Mouse (Mus musculus) urinary bladder, postnatal 14 days (tissue): ENCODE data around the gene Fbxw27.
"Not testable (repeated sequence)": the region's sequence is repeated elsewhere in the genome, so short reads cannot be mapped to it uniquely, and the experiment has no call there.

Experiments
- DNase-seq: peaks from one replicate; pipeline ENCODE4 v3.0.0; 2021; ENCODE audit warnings: low spot score

Fbxw27 gene

GRCm38 (mm10) chr9:109790570-109790969 is at the start of gene Fbxw27:
Gene Fbxw27, minus strand, starts transcription at chr9:109790670.
- not testable (repeated sequence) for DNase-seq

- DNase-seq = no peak
Observed at GRCm38 (mm10) chr9:109833088-109833412, 42.6 kb upstream of the Fbxw27 start.

- DNase-seq = peak; percentile 84
Observed at GRCm38 (mm10) chr9:109832391-109833087, 42.1 kb upstream of the Fbxw27 start, which contains the start of gene Nme6. Gene Nme6, plus strand, starts transcription at chr9:109832749.

- no peak for DNase-seq
Observed at GRCm38 (mm10) chr9:109826181-109826580, 35.7 kb upstream of the Fbxw27 start.

- DNase-seq = no peak
Observed at GRCm38 (mm10) chr9:109825739-109826138, 35.3 kb upstream of the Fbxw27 start.

GRCm38 (mm10) chr9:109816341-109816740 is 25.9 kb upstream of the Fbxw27 start:
- DNase-seq = peak; percentile 5

- no peak for DNase-seq
Observed at GRCm38 (mm10) chr9:109813424-109813823, 23.0 kb upstream of the Fbxw27 start.

GRCm38 (mm10) chr9:109811980-109812379 is 21.5 kb upstream of the Fbxw27 start, which contains the start of gene Spink8:
Gene Spink8, plus strand, starts transcription at chr9:109812280.
- no peak for DNase-seq

- no peak for DNase-seq
Observed at GRCm38 (mm10) chr9:109807898-109808297, 17.4 kb upstream of the Fbxw27 start.

GRCm38 (mm10) chr9:109806695-109807293 is 16.3 kb upstream of the Fbxw27 start:
- DNase-seq = no peak

- DNase-seq = no peak
Observed at GRCm38 (mm10) chr9:109806260-109806659, 15.8 kb upstream of the Fbxw27 start.

GRCm38 (mm10) chr9:109805596-109805995 is 15.1 kb upstream of the Fbxw27 start:
- not testable (repeated sequence) for DNase-seq

- peak; percentile 33 for DNase-seq
Observed at GRCm38 (mm10) chr9:109798051-109798450, 7.6 kb upstream of the Fbxw27 start.

- DNase-seq = no peak
Observed at GRCm38 (mm10) chr9:109795811-109796210, 5.3 kb upstream of the Fbxw27 start.

- no peak for DNase-seq
Observed at GRCm38 (mm10) chr9:109795221-109795620, 4.8 kb upstream of the Fbxw27 start.

- peak; percentile 9 for DNase-seq
Observed at GRCm38 (mm10) chr9:109766841-109767240, 23.6 kb downstream of the Fbxw27 start.

GRCm38 (mm10) chr9:109745989-109746388 is 44.5 kb downstream of the Fbxw27 start, which contains the start of gene Fbxw26:
Gene Fbxw26, minus strand, starts transcription at chr9:109746089.
- not testable (repeated sequence) for DNase-seq
